Mouse (Mus musculus): ENCODE results near the gene Tecta.

Tecta gene

GRCm38 (mm10) chr9:42387038-42387437 lies 12.7 kb downstream of the Tecta start:
- DNase-seq (ENCODE audit: low spot score in 2 of 2), result no peak

GRCm38 (mm10) chr9:42385656-42386055 lies 14.1 kb downstream of the Tecta start:
- no peak for DNase-seq (ENCODE audit: low spot score in 2 of 2)

GRCm38 (mm10) chr9:42382628-42383347 lies 16.9 kb downstream of the Tecta start:
- no peak for DNase-seq (ENCODE audit: low spot score in 2 of 2)

- no peak for DNase-seq (ENCODE audit: low spot score in 2 of 2)
Measured at GRCm38 (mm10) chr9:42382063-42382462, 17.7 kb downstream of the Tecta start.

GRCm38 (mm10) chr9:42378071-42378470 lies 21.7 kb downstream of the Tecta start:
- no peak for DNase-seq (ENCODE audit: low spot score in 2 of 2)

GRCm38 (mm10) chr9:42377656-42378055 lies 22.1 kb downstream of the Tecta start:
- DNase-seq (ENCODE audit: low spot score in 2 of 2), result no peak

GRCm38 (mm10) chr9:42371670-42372368 lies 27.9 kb downstream of the Tecta start:
- DNase-seq (ENCODE audit: low spot score in 2 of 2), result no peak

GRCm38 (mm10) chr9:42357585-42357984 lies 42.1 kb downstream of the Tecta start:
- DNase-seq (ENCODE audit: low spot score in 2 of 2), result no peak

- no peak for DNase-seq (ENCODE audit: low spot score in 2 of 2)
Measured at GRCm38 (mm10) chr9:42354871-42355270, 44.9 kb downstream of the Tecta start.

- no peak for DNase-seq (ENCODE audit: low spot score in 2 of 2)
Measured at GRCm38 (mm10) chr9:42349791-42350190, 49.9 kb downstream of the Tecta start.

GRCm38 (mm10) chr9:42346297-42346696 lies 53.4 kb downstream of the Tecta start:
- no peak for DNase-seq (ENCODE audit: low spot score in 2 of 2)

GRCm38 (mm10) chr9:42339151-42339550 lies 60.6 kb downstream of the Tecta start:
- DNase-seq (ENCODE audit: low spot score in 2 of 2), result no peak

- no peak for DNase-seq (ENCODE audit: low spot score in 2 of 2)
Measured at GRCm38 (mm10) chr9:42337026-42337425, 62.7 kb downstream of the Tecta start.

GRCm38 (mm10) chr9:42336575-42336974 lies 63.2 kb downstream of the Tecta start:
- DNase-seq (ENCODE audit: low spot score in 2 of 2), result no peak

- DNase-seq (ENCODE audit: low spot score in 2 of 2), result no peak
Measured at GRCm38 (mm10) chr9:42334885-42335284, 64.8 kb downstream of the Tecta start.

- no peak for DNase-seq (ENCODE audit: low spot score in 2 of 2)
Measured at GRCm38 (mm10) chr9:42332692-42333091, 67.0 kb downstream of the Tecta start.

- no peak for DNase-seq (ENCODE audit: low spot score in 2 of 2)
Measured at GRCm38 (mm10) chr9:42331341-42331740, 68.4 kb downstream of the Tecta start.

- no peak for DNase-seq (ENCODE audit: low spot score in 2 of 2)
Measured at GRCm38 (mm10) chr9:42329753-42330152, 70.0 kb downstream of the Tecta start.

GRCm38 (mm10) chr9:42326688-42327440 lies 72.9 kb downstream of the Tecta start:
- peak in 1 of 2 experiments; percentile 26 for DNase-seq (ENCODE audit: low spot score in 2 of 2)

GRCm38 (mm10) chr9:42324640-42325394 lies 74.9 kb downstream of the Tecta start:
- no peak for DNase-seq (ENCODE audit: low spot score in 2 of 2)

GRCm38 (mm10) chr9:42323238-42323637 lies 76.5 kb downstream of the Tecta start:
- no peak for DNase-seq (ENCODE audit: low spot score in 2 of 2)

- no peak for DNase-seq (ENCODE audit: low spot score in 2 of 2)
Measured at GRCm38 (mm10) chr9:42321442-42321841, 78.3 kb downstream of the Tecta start.
